Mouse (Mus musculus) limb, embryonic 10.5 days (tissue): Measurements from ENCODE around the gene Tmem150b. TPM values are rescaled to one million over a fixed set of nuclear protein-coding genes. Genes with fewer than 3 reads are reported as not detected.

Source experiments
- DNase-seq: peaks from one replicate; pipeline ENCODE4 v3.0.0-alpha.2; 2017; ENCODE audit warnings: low spot score
- H3K27ac ChIP-seq: fragments of 300-500 bp; sonication (generic); 2 replicates; pipeline ENCODE4 v1.5.1; 2016; ENCODE audit warnings: mild to moderate bottlenecking
- H3K27me3 ChIP-seq: fragments of 300-500 bp; sonication (generic); 2 replicates; pipeline ENCODE4 v1.6.1; 2016; ENCODE audit warnings: low read depth, mild to moderate bottlenecking; ENCODE audit not compliant: poor library complexity, severe bottlenecking
- H3K36me3 ChIP-seq: fragments of 300-500 bp; sonication (generic); 2 replicates; pipeline ENCODE4 v1.6.1; 2016; ENCODE audit warnings: mild to moderate bottlenecking, moderate library complexity
- H3K4me1 ChIP-seq: fragments of 300-500 bp; sonication (generic); 2 replicates; pipeline ENCODE4 v1.6.1; 2016
- H3K4me3 ChIP-seq: fragments of 300-500 bp; sonication (generic); 2 replicates; pipeline ENCODE4 v1.5.1; 2016; ENCODE audit warnings: mild to moderate bottlenecking, moderate library complexity
- H3K9me3 ChIP-seq: fragments of 300-500 bp; sonication (generic); replicated peaks from 2 replicates; pipeline ENCODE4 v1.6.1; 2016; ENCODE audit warnings: mild to moderate bottlenecking
- WGBS: fragments of 180-500 bp; shearing (Covaris S2); methylation state at CpG from one replicate; pipeline ENCODE4 v1.1.7; 2016; 5-methylcytosine and 5-hydroxymethylcytosine counted together
- polyA plus RNA-seq: library from polyadenylated mRNA; unstranded; fragments of >200 nt; fragmentation: Nextera tagmentation; extraction: Ambion mirVana; gene quantifications from 2 replicates; pipeline ENCODE4 v1.2.1, GENCODE M21; 2016

Gene Tmem150b
- polyA plus RNA-seq, 1 experiment from 2014 or later: 0.13 TPM

GRCm38 (mm10) chr7:4743354-4743753 lies 18.3 kb upstream of the Tmem150b start:
- no peaks in the 10 kb centered on the region for H3K9me3 ChIP-seq
- H3K27me3 ChIP-seq: no peaks in the 10 kb centered on the region
- peaks cover 52% of the 10 kb centered on the region for H3K36me3 ChIP-seq
- no peak overlapping the region for H3K27ac ChIP-seq
- DNase-seq: no peak
- 83% methylated on average over 2 of the region's 2 CpGs for WGBS
- H3K4me1 ChIP-seq: peaks cover 36% of the 10 kb centered on the region
- H3K4me3 ChIP-seq: no peak overlapping the region

DNA sequence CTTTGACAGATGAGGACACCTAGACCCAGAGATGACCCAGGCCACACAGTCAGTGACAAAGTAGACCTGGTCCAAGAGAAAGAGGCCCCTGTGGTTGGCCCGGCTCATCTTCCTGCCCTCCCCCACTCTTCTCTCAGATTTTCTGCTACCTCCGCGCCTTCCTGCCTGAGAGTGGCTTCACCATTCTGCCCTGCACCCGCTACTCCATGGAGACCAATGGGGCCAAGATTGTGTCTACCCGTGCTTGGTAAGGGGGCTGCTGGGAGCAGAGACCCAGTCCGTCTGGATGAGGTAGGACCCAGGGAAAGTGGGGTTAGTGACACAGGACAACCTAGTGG lies 17.4 kb upstream of the Tmem150b start:
- H3K4me3 ChIP-seq: peak overlapping the region; percentile 84; the same call in 1 of the 2 replicates
- no peak for DNase-seq
- H3K4me1 ChIP-seq: peaks cover 36% of the 10 kb centered on the region
- 84% methylated on average over 6 of the region's 6 CpGs for WGBS
- H3K27me3 ChIP-seq: no peaks in the 10 kb centered on the region
- no peak overlapping the region for H3K27ac ChIP-seq
- peaks cover 52% of the 10 kb centered on the region for H3K36me3 ChIP-seq
- no peaks in the 10 kb centered on the region for H3K9me3 ChIP-seq

- Histone ChIP-seq H3K4me3 (peak overlapping the region; percentile 84), H3K9me3 (no peaks in the 10 kb centered on the region), H3K36me3 (peaks cover 48% of the 10 kb centered on the region), H3K4me1 (peaks cover 36% of the 10 kb centered on the region), H3K27ac (peak overlapping the region; percentile 94; the same call in 1 of the 2 replicates), H3K27me3 (no peaks in the 10 kb centered on the region)
- WGBS: 84% methylated on average over 21 of the region's 21 CpGs
- no peak for DNase-seq
Observed at GRCm38 (mm10) chr7:4741672-4742481, 16.8 kb upstream of the Tmem150b start.

- Histone ChIP-seq H3K4me3 (peak overlapping the region; percentile 84), H3K27ac (peak overlapping the region; percentile 94), H3K27me3 (no peaks in the 10 kb centered on the region), H3K4me1 (peaks cover 32% of the 10 kb centered on the region), H3K9me3 (no peaks in the 10 kb centered on the region), H3K36me3 (peaks cover 41% of the 10 kb centered on the region)
- 8% methylated on average over 4 of the region's 4 CpGs for whole genome bisulfite sequencing
- DNase-seq: peak; percentile 49
Observed at GRCm38 (mm10) chr7:4741151-4741550, 16.1 kb upstream of the Tmem150b start.

DNA sequence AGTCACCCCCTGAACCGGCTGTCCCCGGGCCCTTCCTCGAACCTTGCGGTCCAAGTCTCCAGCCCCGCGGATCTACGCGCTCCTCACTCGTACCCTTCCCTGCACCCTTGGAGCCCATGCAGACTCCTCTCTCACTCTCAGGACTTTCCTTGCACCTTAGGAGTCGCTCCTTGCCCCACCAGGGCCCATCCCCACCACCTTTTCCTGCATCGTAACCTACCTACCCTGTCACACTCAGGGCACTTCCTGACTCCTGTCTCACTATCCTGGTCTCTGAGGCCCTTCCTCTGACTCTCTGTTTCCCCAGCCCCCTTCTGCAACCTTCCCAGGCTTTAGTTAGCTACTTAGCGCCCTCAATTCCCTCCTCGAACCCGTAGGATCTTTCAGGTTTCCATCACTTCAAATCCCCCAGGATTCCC lies 15.3 kb upstream of the Tmem150b start:
- peak overlapping the region; percentile 84 for H3K4me3 ChIP-seq
- peaks cover 33% of the 10 kb centered on the region for H3K36me3 ChIP-seq
- H3K27ac ChIP-seq: peak overlapping the region; percentile 94
- no peaks in the 10 kb centered on the region for H3K9me3 ChIP-seq
- no peak for DNase-seq
- peaks cover 31% of the 10 kb centered on the region for H3K4me1 ChIP-seq
- H3K27me3 ChIP-seq: no peaks in the 10 kb centered on the region
- WGBS: under 1% methylated on average over 14 of the region's 14 CpGs

GRCm38 (mm10) chr7:4739544-4740275 lies 14.7 kb upstream of the Tmem150b start, which contains the start of gene Kmt5c:
Gene Kmt5c, plus strand, starts transcription at chr7:4740115.
- H3K4me1 ChIP-seq: peaks cover 31% of the 10 kb centered on the region
- H3K27me3 ChIP-seq: no peaks in the 10 kb centered on the region
- WGBS: under 1% methylated on average over 40 of the region's 44 CpGs
- H3K4me3 ChIP-seq: peak within 1 kb of the TSS; percentile 84
- peak within 1 kb of the TSS; percentile 94 for H3K27ac ChIP-seq
- H3K9me3 ChIP-seq: no peaks in the 10 kb centered on the region
- peaks cover 29% of the 10 kb centered on the region for H3K36me3 ChIP-seq
- DNase-seq: peak; percentile 90

- peak overlapping the region; percentile 84 for H3K4me3 ChIP-seq
- DNase-seq: no peak
- peaks cover 22% of the 10 kb centered on the region for H3K36me3 ChIP-seq
- H3K4me1 ChIP-seq: peaks cover 31% of the 10 kb centered on the region
- H3K27ac ChIP-seq: peak overlapping the region; percentile 72
- no peaks in the 10 kb centered on the region for H3K9me3 ChIP-seq
- no peaks in the 10 kb centered on the region for H3K27me3 ChIP-seq
- 52% methylated on average over 10 of the region's 10 CpGs for WGBS
Observed at GRCm38 (mm10) chr7:4739041-4739543, 14.0 kb upstream of the Tmem150b start.

GRCm38 (mm10) chr7:4732968-4733392 lies 7.9 kb upstream of the Tmem150b start:
- H3K27me3 ChIP-seq: no peaks in the 10 kb centered on the region
- 70% methylated on average over 6 of the region's 6 CpGs for WGBS

GRCm38 (mm10) chr7:4731090-4731489 lies 6.0 kb upstream of the Tmem150b start:
- Histone ChIP-seq H3K4me1 (no peaks in the 10 kb centered on the region), H3K4me3 (no peak overlapping the region), H3K36me3 (no peaks in the 10 kb centered on the region), H3K27ac (no peak overlapping the region), H3K9me3 (no peaks in the 10 kb centered on the region), H3K27me3 (no peaks in the 10 kb centered on the region)
- DNase-seq: no peak
- 79% methylated on average over 5 of the region's 5 CpGs for WGBS

More at GRCm38 (mm10) chr7:4732968-4733392, 7.9 kb upstream of the Tmem150b start:
- DNase-seq: no peak
- Histone ChIP-seq H3K9me3 (no peaks in the 10 kb centered on the region), H3K4me1 (no peaks in the 10 kb centered on the region), H3K36me3 (no peaks in the 10 kb centered on the region), H3K4me3 (no peak overlapping the region), H3K27ac (no peak overlapping the region)

GRCm38 (mm10) chr7:4724359-4724758 lies 690 bp downstream of the Tmem150b start:
- no peak overlapping the region for H3K4me3 ChIP-seq
- WGBS: 73% methylated on average over 3 of the region's 3 CpGs
- H3K36me3 ChIP-seq: no peaks in the 10 kb centered on the region
- H3K4me1 ChIP-seq: no peaks in the 10 kb centered on the region
- H3K27me3 ChIP-seq: no peaks in the 10 kb centered on the region
- no peak for DNase-seq
- H3K9me3 ChIP-seq: no peaks in the 10 kb centered on the region
- H3K27ac ChIP-seq: no peak overlapping the region

GRCm38 (mm10) chr7:4723508-4723907 lies 1.5 kb downstream of the Tmem150b start:
- H3K4me1 ChIP-seq: no peaks in the 10 kb centered on the region
- no peak for DNase-seq
- no peaks in the 10 kb centered on the region for H3K27me3 ChIP-seq
- no peaks in the 10 kb centered on the region for H3K36me3 ChIP-seq
- H3K4me3 ChIP-seq: peak overlapping the region; percentile 38
- 40% methylated on average over 12 of the region's 12 CpGs for WGBS
- H3K27ac ChIP-seq: peak overlapping the region; percentile 8; the same call in 1 of the 2 replicates
- no peaks in the 10 kb centered on the region for H3K9me3 ChIP-seq

- H3K4me3 ChIP-seq: no peak overlapping the region
- H3K36me3 ChIP-seq: peaks cover 37% of the 10 kb centered on the region
- no peaks in the 10 kb centered on the region for H3K27me3 ChIP-seq
- 96% methylated on average over 3 of the region's 3 CpGs for WGBS
- no peak for DNase-seq
- no peaks in the 10 kb centered on the region for H3K4me1 ChIP-seq
- H3K9me3 ChIP-seq: no peaks in the 10 kb centered on the region
- no peak overlapping the region for H3K27ac ChIP-seq
Observed at GRCm38 (mm10) chr7:4719276-4719675, 5.8 kb downstream of the Tmem150b start.

DNA sequence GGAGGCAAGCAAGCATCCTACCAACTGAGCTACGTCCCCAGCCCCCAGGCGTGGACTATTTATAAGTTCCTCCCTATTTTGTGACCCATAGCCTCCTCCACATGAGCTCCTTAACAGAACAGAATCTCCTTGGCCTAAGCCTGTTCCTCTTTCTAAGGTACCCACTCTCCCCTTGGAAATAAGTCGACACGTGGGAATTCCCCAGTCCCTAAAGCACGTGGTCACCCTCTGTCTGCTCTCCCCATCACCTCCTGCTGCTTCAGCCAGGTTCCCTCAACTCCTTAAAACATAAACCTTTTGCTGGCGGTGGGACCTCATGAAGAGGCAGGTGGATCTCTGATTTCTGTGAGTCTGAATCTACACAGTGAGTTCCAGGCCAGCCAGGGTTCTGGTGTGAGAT lies 8.1 kb downstream of the Tmem150b start:
- no peak overlapping the region for H3K4me3 ChIP-seq
- H3K9me3 ChIP-seq: no peaks in the 10 kb centered on the region
- no peaks in the 10 kb centered on the region for H3K4me1 ChIP-seq
- H3K27me3 ChIP-seq: no peaks in the 10 kb centered on the region
- H3K36me3 ChIP-seq: peaks cover 60% of the 10 kb centered on the region
- WGBS: 76% methylated on average over 6 of the region's 6 CpGs
- DNase-seq: no peak
- H3K27ac ChIP-seq: no peak overlapping the region
